Mouse (Mus musculus) ES-Bruce4 (cell line): ENCODE results near the gene Bsg.

Source experiments
- CTCF ChIP-seq: IDR thresholded peaks from one replicate; pipeline ENCODE4 v1.8.1; 2011; ENCODE audit warnings: low read depth, low read length
- EP300 ChIP-seq: IDR thresholded peaks from 2 replicates; pipeline ENCODE4 v1.6.1; 2011; ENCODE audit warnings: low read depth, low read length; ENCODE audit not compliant: insufficient read depth
- POLR2A ChIP-seq: IDR thresholded peaks from one replicate; pipeline ENCODE4 v1.8.1; 2011; ENCODE audit warnings: low read length; ENCODE audit not compliant: insufficient read depth

DNA sequence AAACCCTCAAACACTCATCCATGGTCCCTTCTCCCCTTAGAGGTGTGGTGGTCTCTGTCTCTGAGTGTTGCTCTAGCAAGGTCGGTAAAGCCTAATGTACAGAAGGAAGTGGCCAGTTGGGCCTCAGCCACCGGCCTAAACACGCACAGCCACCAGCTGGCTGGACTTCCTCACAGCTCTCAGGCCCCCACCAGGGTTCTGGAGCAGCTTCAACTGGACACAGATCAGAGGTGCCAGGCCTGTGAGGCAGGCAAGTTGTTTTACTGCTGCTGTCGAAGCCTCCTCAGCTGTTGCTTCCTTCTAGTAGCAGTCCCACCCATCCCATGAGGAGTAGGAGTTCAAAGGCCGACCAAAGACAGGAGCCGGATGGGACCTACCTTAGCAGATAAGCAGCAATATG lies 6.4 kb upstream of the Bsg start:
- TF ChIP-seq POLR2A (no peak), EP300 (no peak), CTCF (no peak)
